Mouse (Mus musculus) brain, embryonic 14.5 days (tissue): ENCODE data around the gene Ntf5. TPM values are rescaled to one million over a fixed set of nuclear protein-coding genes. Genes with fewer than 3 reads are reported as not detected.
A peak's percentile ranks its signal among the peaks of the same experiment; 100 is the strongest.
"Not testable (repeated sequence)": the region's sequence is repeated elsewhere in the genome, so short reads cannot be mapped to it uniquely, and the experiment has no call there.

Experiments
- DNase-seq: peaks from one replicate; pipeline ENCODE4 v3.0.0-alpha.2; 2011; ENCODE audit warnings: low read depth
- CTCF ChIP-seq: fragments of 200-500 bp; IDR thresholded peaks from 2 replicates; pipeline ENCODE4 v1.5.1; 2012; ENCODE audit warnings: inconsistent platforms, mild to moderate bottlenecking, moderate library complexity, borderline replicate concordance; ENCODE audit not compliant: insufficient read depth, insufficient read length; ENCODE audit errors: extremely low read depth
- POLR2A ChIP-seq: fragments of 200-500 bp; IDR thresholded peaks from 2 replicates; pipeline ENCODE4 v1.6.1; 2012; ENCODE audit warnings: mild to moderate bottlenecking, inconsistent platforms, borderline replicate concordance; ENCODE audit not compliant: poor library complexity, insufficient read depth, insufficient read length, severe bottlenecking; ENCODE audit errors: extremely low read depth
- polyA plus RNA-seq: library from polyadenylated mRNA; depleted of rRNA; stranded (reverse); fragments of >200 nt; gene quantifications from 2 replicates; pipeline ENCODE4 v1.2.3, GENCODE M21; 2012

Gene Ntf5
- polyA plus RNA-seq, 1 experiment: 0.27 TPM

DNA sequence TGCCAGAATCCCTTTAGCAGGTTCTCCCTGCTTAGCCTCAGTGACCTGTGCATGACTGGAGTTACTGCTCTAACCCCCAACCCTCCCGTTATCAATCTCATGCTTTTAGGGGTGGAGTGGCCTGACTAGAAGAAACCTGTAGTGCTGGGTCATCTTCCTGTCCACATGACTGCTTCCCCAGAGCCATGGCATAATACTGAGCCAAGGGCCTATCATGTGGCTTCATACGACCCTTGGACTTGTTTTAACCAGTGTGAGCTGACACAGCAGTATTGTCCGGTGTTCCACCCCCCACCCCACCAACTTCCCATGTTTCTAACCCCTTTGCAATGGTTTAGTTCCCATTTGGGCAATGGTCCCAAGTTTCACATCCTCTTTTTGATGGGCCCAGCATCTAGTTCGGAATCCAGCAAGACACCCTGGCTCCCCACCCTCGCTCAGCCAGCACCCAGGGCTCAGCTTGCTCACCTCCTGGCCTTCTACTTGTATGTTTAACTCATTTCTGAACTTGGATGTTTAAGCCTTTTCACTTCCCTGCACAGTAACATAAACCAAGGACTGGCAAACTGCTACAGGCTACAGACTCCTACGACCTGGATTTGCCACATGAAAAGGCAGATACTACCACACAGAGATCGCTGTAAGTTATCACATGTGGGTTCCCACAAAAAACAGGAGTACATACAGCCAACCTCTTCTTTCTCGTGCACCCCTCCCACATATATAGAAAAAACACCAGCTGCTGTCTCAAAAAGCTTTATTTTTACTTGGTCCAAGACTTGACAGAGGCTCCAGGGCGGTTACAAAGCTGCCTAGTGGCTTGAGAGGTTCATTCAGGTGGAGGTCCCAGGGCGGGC lies 43.9 kb downstream of the Ntf5 start:
- no peak for DNase-seq
- TF ChIP-seq POLR2A (no peak), CTCF (no peak)

DNA sequence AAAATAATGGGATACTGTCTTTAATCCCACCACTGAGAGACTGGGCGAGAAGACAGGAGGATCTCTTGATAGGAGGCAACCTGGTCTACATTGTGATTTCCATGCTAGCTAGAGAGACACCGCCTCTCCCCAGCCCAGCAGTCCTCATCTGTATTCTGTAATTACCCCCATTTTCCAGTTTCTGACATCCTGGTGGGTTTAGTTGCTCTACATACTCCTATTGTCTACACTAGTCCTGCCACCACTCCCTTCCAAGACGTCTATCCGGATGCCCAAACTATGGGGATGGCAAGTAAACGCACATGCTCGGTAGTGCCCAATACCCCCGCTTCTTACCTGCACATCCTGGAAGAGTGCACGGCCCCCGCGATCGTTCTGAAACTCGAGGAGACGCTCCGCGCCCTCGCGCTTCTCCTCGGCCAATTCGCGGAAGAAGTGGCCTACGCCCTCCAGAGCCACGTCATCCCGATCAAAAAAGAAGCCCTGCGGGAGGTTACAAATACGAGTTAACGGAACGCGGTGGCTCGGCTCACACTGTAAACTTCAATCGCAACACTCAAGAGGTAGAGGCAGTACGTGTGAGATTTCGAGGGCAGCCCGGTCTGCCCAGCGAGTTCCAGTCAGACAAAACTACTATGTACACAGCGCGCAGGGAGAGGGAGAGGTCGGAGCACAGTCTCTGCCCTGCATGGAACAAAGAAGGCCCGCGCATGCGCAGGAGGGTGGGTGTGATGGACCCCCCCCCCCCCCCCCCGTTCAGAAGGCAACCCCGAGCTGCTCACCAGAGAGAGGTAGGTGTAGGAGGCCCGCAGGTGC lies 45.5 kb downstream of the Ntf5 start:
- peak; percentile 91 for DNase-seq
- TF ChIP-seq POLR2A (no peak; the same call in 1 of the 2 replicates), CTCF (no peak)

DNA sequence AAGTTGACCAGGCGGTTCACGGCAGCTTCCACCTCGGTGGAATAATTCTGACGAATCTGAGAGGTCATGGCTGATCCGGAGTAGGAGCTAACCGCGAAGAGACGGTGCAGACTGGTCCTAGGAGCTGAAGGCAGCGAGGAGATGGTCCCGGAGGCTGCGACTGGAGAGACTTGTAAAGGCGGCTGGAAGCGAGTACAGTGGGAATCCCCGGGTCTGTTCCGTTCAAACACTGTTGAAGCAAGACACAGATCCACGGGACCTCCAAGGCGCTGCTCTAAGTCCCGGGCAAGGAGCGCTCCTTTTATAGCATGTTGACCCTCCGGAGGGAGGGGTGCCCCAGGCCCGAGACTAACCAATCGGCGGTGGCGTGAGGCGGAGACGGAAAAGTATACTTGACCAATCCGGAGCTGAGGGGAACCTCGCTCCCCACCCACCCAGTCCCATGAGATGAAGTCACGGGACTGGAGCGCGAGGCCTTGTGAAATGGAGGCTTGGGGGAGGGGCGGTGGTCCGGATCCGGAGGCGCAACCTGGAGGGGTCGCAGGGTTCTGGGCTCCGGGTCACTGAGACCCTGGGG lies 46.2 kb downstream of the Ntf5 start, which contains the start of gene Ftl1:
Gene Ftl1, minus strand, starts transcription at position 321 of the 577 bp plus-strand sequence.
- peak; percentile 100 for DNase-seq
- TF ChIP-seq POLR2A: peak; percentile 75; the same call in 1 of the 2 replicates

DNA sequence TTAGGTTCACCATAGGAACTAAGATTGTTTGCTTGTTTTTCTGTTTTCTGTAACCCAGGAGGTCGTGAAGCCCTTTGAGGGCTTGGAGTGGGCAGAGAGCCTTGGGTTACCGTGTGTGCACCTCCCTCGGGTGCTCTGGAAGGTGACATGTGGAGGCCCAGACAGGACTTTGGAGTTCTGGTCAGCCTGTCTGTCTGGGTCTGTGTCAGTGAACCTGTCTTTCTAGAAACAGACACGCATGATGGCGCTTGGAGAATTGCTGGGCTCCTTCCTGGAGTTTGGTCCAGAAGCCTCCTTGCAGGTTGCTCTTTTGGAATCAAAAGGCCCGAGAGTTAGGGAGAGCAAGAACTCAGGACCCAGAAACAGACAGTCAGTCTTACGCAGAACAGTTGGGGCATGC lies 46.9 kb downstream of the Ntf5 start:
- no peak for DNase-seq
- TF ChIP-seq POLR2A (no peak), CTCF (no peak)

DNA sequence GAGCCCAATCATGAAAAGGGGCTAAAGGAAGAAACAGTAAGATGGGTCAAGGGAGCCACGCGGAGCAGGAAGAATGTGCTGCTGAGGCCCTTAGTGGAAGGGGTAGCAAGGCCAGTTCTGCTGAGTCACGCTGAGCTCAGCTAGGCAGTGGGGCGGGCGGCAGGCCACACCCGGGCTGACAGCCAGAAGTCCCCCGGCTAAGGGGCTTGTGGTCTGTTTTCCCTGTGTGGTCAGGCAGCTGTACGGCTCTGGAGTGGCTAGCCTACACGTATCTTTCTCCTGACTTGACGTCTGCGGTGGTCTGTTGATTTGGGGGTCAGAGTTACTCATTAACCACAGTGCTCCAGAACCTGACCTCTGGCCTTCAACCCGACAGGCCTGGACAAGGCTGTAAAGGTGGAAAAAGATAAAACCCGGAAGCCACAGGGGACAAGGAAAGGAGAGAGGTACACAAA lies 47.4 kb downstream of the Ntf5 start:
- TF ChIP-seq POLR2A: no peak
- TF ChIP-seq CTCF: no peak
- peak; percentile 70 for DNase-seq

DNA sequence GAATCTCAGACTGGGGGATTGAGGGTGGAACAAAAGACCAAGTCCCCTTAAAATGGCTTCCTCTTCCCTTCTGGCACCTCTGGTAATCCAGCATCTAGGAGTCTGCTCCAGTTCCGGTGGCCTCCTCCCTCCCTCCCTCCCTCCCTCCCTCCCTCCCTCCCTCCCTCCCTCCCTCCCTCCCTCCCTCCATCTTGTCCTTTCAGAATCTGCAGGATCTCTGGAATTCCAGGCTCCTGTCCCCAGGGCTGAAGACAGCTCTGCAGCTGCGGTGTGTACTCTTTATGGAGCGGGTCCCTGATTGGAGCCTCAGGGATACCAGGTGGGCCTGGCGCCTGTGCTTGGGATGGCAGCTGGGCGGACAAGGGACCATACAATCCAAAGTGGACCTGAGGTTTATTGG lies 47.8 kb downstream of the Ntf5 start:
- TF ChIP-seq POLR2A: no peak
- no peak for TF ChIP-seq CTCF
- no peak for DNase-seq

DNA sequence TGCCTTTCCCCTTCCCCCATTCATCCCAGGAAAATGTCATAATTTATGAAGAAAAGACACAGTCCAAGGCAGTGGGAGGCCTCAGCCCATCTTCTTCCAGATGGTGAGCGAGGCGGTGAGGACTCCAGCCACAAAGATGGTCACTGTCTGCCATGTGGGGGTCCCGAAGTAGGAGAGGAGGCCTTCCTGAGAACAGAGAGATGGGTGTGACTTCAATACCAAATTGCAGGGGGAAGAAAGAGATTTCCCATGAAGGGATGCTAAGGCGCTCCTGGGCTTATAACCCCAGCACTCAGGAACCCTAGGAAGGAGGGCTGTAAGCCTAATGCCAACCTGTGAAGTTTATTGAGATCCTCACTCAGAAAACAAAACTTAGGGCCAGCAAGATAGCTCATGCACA lies 48.3 kb downstream of the Ntf5 start:
- DNase-seq: no peak
- TF ChIP-seq POLR2A (no peak), CTCF (no peak)

DNA sequence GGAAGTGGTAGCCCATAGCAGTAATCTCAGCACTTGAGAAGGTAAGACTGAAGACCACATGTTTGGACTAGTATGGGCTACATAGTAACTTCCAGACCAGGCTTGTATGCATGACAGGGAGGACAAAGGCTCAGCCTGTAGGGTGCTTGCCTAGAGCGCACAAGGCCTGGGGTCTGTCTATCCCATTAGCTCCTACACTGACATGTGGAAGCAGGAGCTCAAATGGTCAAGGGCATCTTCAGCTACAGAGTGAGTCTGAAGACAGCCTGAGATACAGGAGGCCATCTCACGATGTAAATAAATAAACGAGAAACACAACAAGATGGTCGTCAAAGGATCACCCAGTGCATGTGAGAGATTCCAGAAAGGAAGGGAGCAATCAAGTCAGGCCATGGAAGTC lies 48.8 kb downstream of the Ntf5 start:
- TF ChIP-seq POLR2A: no peak
- no peak for DNase-seq

DNA sequence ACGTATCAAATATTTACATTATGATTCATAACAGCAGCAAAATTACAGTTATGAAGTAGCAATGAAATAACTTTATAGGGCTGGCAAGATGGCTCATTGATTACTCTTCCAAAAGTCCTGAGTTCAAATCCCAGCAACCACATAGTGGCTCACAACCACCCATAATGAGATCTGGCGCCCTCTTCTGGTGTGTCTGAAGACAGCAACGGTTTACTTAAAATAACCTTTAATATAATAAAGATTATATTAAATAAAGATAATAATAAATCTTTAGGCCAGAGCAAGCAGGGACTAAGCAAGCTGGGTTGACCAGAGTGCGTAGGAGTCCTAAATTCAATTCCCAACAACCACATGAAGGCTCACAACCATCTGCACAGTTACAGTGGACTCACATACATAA lies 49.4 kb downstream of the Ntf5 start:
- DNase-seq: not testable (repeated sequence)

DNA sequence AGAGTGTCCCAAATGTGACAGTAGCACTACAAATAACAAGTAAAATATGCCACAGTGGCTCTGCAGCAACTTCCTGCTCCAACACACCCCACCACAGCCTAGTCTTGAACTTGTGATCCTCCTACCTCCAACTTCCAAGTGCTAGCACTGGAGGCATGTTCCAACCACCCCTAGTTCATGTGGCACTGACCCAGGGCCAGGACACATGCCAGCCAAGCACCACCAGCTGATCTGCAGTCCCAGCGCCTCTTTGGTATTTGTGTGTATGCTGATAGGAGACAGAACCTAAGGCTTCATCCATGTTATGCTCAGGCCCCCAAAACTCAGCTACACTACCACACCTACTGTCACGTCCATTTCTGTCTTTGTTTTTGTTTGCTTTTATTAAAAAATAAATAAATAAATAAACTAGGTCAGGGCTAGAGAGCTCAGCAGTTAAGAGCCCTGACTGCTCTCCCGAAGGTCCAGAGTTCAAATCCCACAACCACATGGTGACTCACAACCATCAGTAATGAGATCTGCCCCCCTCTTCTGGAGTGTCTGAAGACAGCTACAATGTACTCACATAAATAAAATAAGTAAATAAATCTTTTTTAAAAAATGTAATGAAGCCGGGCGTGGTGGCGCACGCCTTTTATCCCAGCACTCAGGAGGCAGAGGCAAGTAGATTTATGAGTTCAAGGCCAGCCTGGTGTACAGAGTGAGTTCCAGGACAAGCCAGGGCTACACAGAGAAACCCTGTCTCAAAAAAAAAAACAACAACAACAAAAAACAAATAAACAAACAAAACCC lies 50.7 kb downstream of the Ntf5 start:
- DNase-seq: no peak
- TF ChIP-seq POLR2A (no peak), CTCF (no peak)

DNA sequence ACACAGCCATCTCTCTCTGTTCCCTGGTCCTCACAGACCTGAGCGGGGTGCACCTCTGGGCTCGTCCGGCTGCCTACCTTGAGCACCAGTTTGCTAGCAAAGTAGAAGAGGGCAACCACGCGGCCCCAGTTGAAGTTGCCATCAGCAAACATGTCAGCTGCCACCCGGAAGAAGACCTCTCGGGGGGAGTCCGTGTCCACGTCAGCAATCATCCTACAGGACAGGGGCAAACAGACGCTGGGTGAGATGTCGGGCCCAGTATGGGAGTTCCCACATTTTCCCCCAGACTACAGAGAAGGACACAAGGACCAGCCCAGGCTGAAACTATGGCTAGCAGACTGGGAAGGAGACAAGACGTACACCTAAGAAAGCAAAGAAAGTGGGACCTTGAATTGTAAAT lies 51.6 kb downstream of the Ntf5 start:
- DNase-seq: no peak
- TF ChIP-seq POLR2A: no peak
- no peak for TF ChIP-seq CTCF
